Mouse (Mus musculus) activated CD4-positive, CD25-positive, alpha-beta regulatory T cell, adult 4 months (primary cell): ENCODE measurements around the gene Atp2a3. TPM values are rescaled to one million over a fixed set of nuclear protein-coding genes. Genes with fewer than 3 reads are reported as not detected.

Experiments used
- ATAC-seq: one replicate; pipeline ENCODE4 v1.8.0; 2017
- polyA plus RNA-seq, 2 experiments: library from polyadenylated mRNA; unstranded; fragments of 100-300 nt; shearing (Covaris generic); gene quantifications; one replicate each; pipeline ENCODE4 v1.2.1; 2017

The Atp2a3 gene
- polyA plus RNA-seq, 2 experiments from 2014 or later, result 66.1 to 93.0 TPM

DNA sequence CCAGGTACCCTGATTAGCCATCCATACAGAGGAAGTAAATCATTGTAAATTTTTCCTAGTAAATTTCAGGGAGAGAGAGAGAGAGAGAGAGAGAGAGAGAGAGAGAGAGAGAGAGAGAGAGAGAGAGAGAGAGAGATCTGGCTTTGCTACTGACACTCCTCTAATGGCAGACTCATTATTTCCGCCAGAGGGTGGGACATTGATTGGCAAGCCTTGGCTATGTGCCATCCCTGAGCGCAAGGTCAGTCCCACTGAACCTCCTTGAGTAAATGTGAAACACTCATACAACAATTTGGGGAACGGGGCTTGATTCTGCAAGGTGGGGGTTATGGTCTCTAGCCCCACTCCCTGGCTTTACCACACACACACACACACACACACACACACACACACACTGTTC is 46.1 kb downstream of the Atp2a3 start:
- no peak for ATAC-seq

DNA sequence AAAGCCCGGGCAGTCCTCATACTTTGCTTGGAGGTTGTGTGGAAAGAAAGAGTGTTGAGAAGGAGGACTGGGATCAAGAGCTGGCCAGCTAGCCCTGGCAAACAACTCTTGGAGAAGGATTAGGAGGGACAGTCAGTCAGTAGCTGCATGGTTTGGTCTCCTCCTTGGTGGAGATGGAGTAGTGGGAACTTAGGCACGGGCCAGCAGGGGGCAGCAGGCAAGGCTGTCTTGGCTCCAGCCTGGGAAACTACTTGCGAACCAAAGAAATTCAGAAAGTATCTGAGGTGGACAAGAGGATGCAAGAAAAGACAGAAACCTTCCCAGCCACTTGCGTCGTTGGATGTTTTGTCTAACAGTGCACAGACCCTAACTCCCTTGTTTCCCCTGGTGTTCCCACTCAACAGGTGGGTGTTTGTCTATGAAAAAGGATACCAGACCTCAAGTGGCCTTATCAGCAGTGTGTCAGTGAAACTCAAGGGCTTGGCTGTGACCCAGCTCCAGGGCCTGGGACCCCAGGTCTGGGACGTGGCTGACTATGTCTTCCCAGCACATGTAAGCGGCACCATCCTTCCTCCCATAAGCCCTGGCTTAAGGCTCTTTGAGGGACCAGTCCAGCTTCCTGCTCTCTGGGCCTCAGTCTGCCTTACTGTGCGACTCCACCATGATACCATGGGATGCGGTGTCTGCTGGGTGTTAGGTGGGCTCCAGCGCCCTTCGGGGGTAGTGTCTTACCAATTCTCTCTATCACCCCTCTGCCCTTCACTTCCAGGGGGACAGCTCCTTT is 46.9 kb downstream of the Atp2a3 start:
- ATAC-seq, result no peak

DNA sequence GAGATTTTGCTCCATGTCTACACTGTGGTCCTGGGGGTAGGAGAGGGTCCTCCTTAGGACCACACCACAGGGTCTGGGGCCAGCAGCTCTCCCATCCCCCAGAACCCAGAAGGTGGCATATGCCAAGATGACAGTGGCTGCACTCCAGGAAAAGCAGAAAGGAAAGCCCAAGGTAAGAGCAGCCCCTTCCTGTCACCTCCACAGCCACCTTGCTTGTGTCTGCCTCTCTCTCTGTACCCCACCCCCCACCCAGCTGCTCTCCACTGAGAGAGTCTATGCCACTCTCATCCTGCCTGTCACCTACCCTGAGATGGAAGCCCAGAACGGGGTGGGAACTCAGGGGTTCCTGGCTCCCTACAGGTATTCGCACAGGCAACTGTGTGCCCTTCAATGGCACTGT is 47.9 kb downstream of the Atp2a3 start:
- ATAC-seq, result no peak

DNA sequence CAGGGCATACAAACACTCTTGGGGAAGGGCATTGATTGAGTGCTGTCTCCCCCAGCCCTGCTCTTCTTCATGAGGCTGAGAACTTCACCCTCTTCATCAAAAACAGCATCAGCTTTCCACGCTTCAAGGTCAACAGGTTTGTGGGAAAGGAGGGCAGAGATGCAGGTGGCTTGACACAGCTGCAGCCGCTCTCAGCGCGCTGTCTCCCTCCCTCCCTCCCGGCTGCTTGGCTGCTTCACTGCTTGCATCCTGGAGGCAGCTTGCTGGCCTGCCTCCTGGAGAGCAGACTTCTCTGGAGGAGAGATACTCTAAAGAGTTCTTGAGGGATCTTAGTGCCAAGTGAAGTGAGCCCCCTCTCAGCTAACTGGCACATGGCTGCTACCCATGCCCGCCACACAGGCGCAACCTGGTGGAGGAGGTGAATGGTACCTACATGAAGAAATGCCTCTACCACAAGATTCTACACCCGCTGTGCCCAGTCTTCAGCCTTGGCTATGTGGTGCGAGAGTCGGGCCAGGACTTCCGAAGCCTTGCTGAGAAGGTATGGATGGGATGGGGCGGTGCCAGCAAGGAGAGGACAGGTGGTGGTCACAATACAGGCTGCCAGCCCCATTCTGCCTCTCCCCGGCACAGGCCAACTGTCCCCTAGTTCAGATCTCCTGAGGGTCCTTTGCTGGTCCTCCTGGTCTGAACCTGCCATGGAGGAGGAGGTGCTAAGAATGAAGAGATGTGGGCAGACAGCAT is 48.7 kb downstream of the Atp2a3 start:
- no peak for ATAC-seq

DNA sequence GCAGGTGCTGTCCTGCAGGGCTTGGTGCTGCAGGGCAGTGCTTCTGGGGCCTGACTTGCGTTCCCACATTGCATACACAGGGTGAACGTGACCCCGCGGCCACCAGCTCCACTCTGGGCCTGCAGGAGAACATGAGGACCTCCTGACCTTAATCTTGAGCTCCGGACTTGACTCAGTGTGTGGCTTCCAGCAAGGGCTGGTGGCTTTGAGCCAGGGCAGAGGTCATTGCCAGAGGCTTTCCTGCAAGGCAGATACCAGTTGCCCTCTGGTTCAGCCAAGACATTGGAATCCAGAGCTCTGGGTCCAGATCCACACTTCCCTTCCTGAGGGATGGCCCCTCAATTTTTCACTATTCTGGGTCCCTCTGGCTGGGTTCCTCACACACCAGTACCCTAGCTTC is 53.0 kb downstream of the Atp2a3 start:
- no peak for ATAC-seq

DNA sequence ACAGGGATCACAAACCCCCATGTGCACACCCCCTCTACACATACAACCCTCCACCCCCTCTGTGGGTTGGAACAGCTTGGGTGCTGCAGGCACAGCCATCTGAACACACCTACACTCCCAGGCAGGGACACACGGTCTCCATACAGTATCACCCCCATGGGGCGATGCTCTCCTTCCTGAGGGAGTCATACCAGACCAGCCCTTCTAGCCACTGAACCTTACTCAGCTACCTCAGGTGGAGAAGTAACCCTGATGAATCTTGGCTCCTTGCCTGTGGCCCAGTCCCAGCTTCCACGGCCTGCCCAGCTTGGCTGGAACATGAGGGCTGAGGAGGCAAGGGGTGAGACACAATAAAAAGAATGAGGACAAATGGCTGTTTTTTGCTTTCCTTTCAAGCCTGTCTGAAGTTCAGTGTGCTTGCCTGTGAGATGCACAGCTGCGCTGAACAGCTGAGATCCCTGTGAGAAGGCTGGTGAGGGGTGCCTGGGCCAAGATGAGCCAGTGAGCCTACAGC is 53.9 kb downstream of the Atp2a3 start:
- ATAC-seq, result no peak

DNA sequence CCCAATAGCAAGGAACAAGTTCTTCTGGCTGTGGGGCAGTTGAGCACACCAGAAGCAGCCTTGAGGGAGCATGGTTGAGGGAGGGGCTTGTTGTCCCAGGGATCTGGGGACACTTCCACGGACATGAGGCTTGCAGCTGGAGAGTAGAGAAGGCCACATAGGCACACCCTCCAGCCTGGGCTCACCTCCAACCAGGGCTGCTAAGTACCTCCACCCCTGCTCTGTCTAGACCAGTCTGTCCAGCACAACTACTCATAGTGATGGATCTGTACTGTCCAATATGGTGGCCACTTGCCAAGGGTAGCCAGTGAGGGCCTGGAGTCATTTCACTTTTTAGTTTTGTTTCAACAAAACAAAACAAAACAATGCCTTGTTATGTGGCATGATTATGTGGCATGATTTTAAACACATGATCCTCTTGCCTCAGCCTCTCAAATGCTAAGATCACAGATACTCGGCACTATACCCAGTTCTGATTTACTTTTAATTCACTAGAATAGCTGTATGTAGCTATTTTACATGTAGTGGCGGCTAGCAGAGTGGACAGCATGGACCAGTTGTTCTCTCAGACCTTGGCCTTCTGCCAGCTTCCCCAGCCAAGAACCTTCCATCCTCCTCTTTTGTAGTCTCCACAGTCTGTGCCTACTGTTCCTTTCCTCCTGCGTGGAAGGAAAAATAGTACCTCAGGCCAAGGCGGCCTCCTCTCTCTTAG is 54.6 kb downstream of the Atp2a3 start:
- no peak for ATAC-seq

DNA sequence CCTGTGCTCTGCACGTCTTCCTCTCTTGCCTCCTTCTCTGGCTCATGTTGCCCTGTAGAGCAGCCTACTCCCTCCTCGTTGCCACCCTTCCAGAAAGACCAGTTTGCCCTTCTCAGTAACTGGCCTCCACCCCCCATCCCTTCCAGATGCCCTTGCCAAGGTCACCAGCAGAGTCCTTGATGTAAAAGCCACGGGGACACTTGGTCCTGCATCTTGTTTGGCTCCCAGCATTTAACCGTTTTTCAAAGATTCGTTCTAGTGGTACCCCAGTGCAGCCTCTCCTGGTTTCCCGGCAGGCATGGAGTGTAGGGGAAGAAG is 55.1 kb downstream of the Atp2a3 start:
- ATAC-seq, result no peak

DNA sequence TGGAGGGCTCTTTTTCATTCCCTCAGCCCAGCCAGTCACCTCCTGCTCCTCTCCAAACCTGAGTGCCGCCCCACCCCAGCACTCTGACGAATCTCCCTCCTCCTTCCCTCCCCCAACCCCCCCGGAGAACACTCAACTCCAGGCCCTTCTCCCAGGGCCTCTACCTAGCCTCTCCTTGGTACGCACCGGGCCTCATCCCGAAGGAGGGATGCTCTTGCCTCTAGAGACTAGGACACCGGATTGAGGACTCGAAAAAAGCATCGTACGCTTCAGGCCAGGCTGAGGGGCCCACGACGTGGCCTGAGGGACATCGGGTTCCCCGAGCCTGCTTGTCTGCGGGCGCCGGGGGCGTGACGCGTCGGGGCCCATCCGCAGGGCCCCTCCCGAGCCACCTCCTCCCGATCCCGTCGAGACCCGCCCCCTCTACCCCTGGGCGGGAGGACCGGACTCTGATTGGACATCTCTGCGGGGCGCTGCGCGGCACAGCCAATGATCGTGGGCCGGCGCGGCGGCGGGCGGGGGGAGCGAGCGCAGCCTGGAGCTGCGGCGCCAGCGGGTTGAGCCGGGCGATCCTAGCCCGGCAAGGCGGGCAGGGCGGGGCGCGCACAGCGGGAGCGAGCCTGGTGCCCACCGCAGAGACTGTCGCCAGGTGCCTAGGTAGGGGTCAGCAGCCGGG is 57.6 kb downstream of the Atp2a3 start, which contains the start of gene Camkk1:
Camkk1 (plus strand) TSS at position 538 of the 676 bp plus-strand sequence.
- ATAC-seq, result peak; percentile 87

DNA sequence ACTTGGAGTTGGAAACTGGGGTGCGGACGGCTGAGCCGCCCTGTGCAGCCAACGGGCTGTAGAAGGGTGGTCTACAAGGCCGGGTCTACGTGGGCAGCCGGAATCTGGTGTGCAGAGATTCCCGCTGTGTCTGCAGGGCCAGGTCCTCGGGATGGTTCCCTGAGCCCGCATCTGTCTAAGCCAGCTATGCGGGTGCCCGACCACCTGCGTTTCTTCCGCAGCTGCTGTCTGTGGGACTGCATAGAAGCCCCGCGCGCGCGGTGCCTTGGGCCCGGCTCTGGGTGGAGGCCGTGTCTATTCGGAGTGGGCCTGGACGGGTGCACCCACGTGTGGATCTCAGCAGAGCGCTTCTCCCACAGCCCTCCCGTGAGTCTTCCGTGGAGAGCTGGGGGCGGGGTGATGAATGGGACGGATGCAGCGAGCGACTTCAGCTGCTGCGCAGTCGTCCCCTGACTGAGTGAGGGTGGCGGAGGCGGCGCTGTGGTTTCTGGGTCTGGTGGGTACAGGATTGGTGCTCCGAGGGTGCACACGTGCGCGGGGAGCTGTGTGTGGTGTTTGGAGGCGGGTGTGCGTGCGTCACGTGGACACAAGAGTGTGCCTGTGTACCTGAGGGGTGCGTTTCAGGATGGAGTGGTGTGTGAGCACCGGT is 58.3 kb downstream of the Atp2a3 start:
- ATAC-seq, result peak; percentile 77

DNA sequence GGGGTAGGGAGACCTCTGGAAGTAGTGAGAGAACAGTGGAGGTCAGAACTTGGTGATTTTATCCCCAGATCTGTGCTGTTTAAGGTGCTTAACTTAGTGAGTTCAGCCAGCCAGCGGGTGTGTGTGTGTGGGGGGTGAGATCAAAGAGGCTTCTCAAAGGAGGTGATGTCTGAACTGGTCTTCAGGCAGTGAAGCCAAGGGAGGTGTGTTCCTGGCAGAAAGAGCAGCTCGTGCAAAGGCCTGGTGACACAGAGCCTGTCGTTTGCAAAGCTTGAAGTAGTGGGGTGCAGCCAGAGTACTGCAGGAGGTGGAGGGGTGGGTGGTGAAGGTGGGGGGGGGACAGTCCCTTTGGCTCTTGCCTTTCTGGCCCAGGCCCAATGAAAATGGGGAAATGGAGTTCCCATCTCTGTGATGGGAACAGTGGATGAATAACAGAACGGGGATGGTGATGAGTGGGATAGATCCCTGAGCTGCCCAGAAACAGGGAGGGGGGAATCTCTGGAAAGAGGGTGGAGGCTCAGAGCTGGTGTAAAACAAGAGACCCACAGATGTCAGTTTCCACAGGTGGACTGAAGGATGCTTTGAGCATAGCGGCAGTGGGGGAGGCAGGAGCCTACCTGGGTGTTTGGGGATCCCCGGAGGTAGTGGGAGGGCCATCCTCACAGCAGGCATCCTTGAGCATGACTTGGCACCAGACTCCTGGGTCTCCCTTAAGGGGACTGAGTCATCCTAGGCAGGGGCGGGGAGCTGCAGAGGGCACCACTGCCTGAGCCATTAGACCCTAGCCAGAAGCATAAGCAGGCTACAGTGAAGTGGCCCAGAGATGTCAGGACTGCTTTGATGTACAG is 60.2 kb downstream of the Atp2a3 start:
- no peak for ATAC-seq

DNA sequence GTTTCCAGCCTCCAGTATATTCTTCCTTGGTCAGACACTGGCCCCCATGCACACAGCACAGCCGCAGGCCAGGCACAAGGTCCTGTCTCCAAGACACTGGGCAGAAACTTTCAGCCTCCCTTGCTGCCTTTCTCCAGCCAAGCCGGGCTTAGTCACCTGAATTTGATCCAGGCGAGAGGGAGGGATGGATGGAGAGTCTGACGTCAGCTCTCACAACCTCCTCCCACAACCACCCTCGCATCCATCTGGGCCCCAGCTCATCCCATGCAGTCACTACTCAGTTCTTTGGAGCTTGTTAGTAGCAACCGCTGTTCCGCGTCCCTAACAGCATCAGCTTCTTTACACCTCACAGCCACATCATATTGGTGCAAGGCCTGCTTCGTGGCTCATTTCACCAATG is 62.1 kb downstream of the Atp2a3 start:
- no peak for ATAC-seq

DNA sequence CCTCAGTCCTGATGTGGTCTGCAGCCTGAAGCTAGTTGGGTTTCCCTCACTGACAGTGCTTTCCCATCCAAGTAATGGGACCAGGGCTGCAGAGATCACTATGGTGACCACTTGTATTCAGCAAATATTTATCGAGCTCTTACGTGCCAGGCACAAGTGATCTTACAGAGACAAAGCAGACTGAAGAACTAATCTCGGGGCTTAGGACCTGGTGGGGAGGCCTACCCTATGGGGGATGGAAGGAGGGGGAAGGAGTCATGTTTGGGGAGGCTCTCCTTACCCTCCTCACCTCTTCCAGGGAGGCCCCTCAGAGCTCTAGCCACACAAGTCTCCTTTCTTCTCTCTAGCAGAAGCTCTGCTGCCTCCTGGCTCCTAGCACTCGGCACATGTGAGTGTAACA is 62.9 kb downstream of the Atp2a3 start:
- no peak for ATAC-seq

DNA sequence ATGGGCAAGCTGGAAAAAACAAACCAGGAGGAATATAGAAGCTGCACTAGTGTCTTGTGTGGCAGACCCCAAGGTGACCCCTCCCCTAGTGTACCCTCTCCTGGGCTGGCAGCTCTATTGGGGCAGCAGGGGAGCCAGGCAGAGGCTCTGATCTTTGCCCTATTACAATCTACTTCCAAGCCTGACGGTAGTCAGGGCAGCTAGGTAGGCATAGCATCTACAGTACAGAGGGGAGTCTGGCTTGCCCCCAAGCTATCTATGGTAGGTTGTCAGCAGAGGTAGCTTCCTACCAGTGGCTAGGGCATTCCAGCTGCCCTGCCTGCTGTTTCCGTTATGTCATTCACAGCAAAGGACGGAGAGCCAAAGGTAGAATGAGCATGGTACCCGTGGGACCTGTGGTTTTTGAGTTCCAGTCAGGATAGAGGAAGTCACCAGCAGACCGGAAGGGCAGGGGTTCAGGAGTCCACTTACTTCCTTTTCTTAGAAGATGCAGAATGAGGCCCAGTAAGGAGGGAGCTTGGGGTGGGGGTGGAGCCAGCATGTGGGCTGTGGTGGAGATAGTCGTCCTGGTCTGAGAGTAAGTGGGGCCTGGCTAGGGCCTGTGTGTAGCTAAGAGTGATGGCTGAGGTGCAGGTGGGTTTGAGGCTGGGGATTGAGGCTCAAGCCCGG is 63.4 kb downstream of the Atp2a3 start:
- peak; percentile 30 for ATAC-seq

DNA sequence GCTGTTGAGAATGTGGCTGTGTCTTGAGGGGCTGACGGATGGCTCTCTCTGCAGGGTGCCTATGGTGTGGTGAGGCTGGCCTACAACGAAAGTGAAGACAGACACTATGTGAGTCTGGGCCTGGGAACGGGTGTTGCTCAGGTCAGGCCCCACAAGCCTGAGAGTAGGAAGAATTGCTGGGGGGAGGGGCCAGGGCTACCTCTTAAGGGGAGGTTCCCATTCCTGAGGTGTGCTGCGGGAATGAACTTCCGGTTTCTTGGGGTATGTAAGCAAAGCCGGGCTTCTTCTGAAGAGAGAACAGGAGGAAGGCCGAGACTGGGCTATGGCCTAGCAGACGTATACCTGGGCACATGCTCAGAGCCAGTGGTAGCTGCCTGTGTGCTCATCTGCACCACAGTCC is 66.0 kb downstream of the Atp2a3 start:
- no peak for ATAC-seq

DNA sequence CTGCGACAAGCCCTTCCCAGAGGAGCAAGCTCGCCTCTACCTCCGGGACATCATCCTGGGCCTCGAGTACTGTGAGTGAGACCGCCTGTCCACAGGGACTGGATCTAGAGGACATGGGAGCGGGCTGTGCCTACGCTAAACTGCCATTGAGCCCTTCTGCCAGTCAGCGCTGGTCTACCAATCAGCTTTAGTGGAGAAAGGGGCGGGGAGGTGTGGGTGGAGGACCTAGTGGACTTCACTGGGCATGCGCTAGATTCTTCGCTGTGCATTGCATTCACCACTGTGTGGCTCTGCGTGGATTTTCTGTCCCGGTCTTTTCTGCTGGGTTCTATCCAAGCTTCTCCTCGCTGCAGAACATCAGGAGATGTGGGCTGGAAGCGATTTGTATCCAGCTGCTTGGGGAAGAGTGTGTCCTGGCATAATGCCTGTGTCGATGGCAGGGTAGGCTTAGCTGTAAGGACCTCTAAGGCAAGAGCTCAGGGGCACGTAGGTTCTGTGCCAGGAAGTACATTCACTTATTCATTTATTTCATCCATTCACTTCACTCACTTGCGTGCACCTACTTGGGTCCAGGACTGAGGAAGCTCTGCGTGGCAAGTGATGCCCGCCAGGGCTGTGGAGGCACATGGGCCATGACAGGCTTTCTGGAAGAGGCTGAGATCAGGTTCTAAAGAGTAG is 70.0 kb downstream of the Atp2a3 start:
- peak; percentile 83 for ATAC-seq

DNA sequence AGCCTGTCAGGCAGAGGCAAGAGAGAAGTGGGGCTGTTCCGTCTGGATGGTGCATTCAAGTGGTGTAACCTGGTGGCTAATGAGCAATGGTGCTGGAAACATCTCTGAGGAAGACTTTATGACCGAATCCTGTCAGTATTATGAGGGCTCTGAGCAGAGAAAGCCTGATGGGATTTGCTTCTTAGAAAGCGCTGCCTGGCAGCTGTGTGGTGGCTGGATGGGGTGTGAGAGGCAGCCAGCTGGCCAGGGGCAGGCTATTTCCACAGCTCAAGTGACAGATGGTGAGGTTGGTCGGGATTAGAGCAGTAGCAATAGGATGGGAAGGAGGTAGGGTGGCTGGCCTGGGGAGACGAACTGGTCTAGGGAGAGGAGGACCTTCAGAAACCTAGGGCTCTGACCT is 70.6 kb downstream of the Atp2a3 start:
- ATAC-seq, result no peak

DNA sequence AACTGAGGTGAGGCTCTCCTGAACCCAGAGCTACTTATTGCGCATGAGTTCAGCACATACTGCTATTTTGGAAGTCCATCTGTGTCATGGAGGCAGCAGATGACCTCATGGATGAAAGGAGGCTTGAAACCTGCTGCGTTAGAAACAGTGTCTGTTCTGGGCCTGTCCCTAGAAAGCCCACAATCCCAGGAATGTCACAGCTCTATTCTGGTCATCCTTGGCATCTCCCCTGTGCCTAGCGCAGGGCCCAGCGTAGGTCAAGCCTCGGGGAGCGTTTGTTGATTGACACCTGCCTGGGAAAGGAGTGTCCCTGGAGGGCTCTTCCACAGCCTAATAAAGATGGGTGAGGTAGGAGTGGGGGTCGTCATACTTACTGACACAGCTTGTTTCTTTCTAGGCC is 75.1 kb downstream of the Atp2a3 start:
- no peak for ATAC-seq

DNA sequence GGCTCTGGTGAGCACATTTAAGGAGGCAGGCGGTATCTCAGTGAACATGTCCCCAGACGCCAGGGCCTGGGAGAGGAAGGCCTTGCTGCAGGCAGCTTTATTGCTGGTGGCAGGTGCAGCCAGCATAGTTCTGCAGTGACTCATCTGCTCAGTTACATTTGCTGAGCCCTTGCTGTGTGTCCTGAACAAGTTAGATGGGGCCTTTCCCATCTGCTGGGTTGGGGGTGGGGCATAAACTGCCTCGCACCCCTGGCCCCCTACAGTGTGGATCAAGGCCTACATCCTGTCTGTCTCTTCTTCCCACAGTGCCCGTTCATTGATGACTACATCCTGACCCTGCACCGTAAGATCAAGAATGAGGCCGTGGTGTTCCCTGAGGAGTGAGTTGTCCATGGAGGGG is 75.9 kb downstream of the Atp2a3 start:
- no peak for ATAC-seq

DNA sequence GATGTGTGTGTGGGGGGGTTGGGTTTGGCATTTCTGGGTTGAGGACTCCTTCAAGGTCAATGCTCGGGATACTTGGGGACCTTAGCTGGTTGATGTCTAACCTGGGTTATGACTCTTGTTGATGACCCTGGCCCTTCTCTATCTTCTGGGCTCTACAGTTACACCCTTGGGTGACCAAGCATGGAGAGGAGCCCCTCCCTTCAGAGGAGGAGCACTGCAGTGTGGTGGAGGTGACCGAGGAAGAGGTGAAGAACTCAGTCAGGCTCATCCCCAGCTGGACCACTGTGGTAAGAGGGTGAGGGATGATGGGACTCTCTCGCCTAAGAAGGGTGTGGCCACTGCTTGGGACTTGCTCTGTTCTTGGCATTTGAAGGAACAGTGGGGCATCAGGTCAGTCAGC is 76.7 kb downstream of the Atp2a3 start:
- ATAC-seq, result no peak
